Mouse (Mus musculus) heart, adult 11 months (tissue): ENCODE measurements at regions not wholly inside any gene's neighbourhood (a gene's known extent, or its start where the extent isn't known, plus 50 kb on each side); places are given as distances from the start of the nearest gene placed in this dataset.

Experiments
- DNase-seq: peaks from one replicate; pipeline ENCODE4 v3.0.0; 2022

DNA sequence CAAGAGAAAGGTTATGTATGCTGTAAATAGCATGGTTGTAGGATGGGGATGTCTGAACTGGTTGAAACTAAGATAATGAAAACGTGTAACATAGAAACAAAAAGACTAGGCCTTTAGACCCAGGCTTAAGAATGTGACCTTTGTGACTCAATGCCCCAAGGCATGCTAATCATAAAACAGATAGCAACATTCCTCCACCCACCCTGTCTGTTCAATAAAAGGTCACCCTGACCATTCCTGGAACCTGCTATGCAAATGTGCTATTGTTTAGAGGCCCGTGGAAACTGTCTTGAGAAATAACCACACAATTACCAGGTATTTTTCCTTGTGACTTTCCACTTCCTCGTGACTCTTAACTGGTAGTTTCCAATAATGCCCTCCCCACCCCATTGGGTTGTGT is 288.3 kb upstream of the Alcam start:
- DNase-seq = no peak

DNA sequence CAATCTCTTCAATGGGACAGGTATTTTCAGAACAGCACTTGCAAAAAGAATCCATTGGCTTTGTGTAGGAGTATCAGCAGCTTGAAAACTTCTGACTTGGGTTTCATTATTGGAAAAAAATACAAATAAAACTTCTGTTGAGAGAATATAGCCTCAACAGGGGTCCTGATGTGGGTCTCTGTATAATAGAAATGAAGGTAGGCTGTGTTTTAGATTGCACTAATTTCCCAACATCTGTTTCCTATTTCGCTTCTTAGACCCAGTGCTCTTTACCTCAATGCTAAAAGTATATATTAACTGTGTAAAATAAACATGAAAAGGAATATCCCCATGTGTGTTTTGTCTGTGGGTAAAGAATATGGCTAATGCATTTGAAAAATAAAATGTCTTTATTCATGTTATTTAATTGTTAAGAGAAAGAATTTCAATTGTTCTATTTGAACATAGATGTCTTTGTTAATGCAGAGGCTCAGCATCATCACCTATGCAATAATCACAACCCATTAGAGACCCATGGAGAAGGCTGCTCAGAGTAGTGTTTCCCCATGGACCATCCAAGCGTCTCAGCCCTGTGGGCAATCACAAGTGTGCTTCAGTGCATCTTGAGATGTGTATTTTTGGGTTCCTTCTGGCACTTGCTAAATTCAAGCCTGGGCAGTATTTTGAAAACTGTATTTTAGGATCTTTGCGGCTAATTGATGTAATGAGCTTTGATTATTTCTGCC is 272.4 kb upstream of the Alcam start:
- DNase-seq = no peak

DNA sequence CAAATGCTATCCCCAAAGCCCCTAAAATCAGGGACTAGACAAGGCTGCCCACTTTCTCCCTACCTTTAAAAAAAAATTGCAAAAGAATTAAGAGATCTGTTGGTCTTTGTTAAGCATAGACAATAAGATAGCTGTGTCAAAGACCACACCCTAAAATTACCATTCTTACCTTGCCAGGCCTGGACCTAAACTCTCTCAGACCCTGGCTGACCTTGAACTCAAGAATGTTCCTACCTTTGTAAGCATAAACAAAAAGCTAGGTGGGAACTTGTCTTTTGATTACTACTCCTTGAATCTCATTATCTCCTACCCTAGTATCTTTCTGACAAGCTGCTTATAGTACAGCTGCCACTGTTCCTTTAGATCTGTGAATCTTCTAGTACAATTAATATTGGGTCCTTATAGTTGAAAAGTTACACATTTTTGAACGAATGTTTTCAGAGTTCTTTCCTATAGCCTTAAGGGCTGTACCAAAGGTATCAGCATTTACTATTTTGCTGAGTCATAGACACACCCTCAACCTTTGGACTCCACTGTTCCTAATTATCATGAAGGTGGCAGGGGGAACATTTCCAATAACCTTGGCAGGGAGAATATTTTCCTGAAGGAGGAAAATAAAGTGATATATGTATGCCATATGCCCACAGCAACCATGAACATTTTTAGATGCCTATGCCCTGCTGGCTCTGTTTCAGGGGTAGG is 264.5 kb upstream of the Alcam start:
- no peak for DNase-seq

DNA sequence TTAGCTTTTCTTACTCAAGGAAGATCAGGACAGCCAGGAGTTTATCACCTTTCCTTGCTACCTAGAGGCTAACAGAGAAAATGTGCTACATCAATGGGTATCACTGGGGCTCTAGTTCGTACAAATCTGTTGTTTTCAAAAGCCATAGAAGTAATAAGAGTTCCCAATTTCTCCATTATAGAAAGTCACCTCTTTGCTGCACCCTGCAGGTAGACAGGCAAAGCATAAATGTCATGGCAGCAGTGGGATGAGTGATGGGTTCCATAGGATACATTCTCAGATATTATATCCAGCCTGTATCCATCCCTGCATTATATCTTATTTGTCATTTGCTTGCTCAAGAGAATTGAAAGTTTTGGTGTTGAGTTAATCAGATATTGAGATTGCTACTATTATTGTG is 236.4 kb upstream of the Alcam start:
- DNase-seq = no peak

DNA sequence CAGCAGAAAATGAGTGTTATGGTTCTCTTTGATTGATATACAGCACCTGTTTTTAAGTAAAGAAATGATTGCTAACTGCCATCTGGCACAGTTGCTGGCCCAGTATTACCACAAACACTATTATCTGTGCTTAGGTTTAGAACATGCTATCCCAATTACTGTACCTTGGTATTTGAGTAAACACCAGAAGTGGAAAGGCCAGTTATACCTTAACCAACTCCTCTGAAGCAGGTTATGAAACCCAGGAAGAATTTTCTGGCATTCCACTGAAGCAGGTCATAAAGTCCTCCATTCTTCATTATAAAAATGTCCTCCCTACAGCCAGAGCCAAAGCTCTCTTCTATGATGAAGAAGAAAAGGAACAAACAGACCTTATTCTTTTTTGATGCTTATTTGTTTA is 201.0 kb upstream of the Alcam start:
- no peak for DNase-seq
